Mouse (Mus musculus) embryonic facial prominence, embryonic 11.5 days (tissue): ENCODE results near the gene Tbc1d22b. TPM values are rescaled to one million over a fixed set of nuclear protein-coding genes. Genes with fewer than 3 reads are reported as not detected.

ENCODE experiments used
- ATAC-seq: fragments of 200-750 bp; cut with Nextera tagmentation; replicated peaks from 2 replicates; pipeline ENCODE4 v1.8.0; 2017; ENCODE audit warnings: low read depth; ENCODE audit not compliant: insufficient number of reproducible peaks, low FRiP score, low TSS enrichment
- DNase-seq: peaks from one replicate; pipeline ENCODE4 v3.0.0-alpha.2; 2015; ENCODE audit warnings: low spot score
- H3K27ac ChIP-seq: fragments of 300-500 bp; sonication (generic); replicated peaks from 2 replicates; pipeline ENCODE4 v1.5.1; 2014; ENCODE audit warnings: mild to moderate bottlenecking, low read depth, low read length, control low read depth
- H3K27me3 ChIP-seq: fragments of 300-500 bp; sonication (generic); 2 replicates; pipeline ENCODE4 v1.6.1; 2014; ENCODE audit warnings: mild to moderate bottlenecking, low read length, moderate library complexity, mixed read lengths; ENCODE audit not compliant: control insufficient read depth, insufficient read depth
- H3K36me3 ChIP-seq: fragments of 300-500 bp; sonication (generic); replicated peaks from 2 replicates; pipeline ENCODE4 v1.6.1; 2014; ENCODE audit warnings: low read depth, mild to moderate bottlenecking, low read length, moderate library complexity, mixed read lengths; ENCODE audit not compliant: control insufficient read depth, insufficient read depth
- H3K4me1 ChIP-seq: fragments of 300-500 bp; sonication (generic); 2 replicates; pipeline ENCODE4 v1.6.1; 2014; ENCODE audit warnings: low read length, mixed read lengths; ENCODE audit not compliant: control insufficient read depth, insufficient read depth
- H3K4me2 ChIP-seq: fragments of 300-500 bp; sonication (generic); 2 replicates; pipeline ENCODE4 v1.6.1; 2014; ENCODE audit warnings: low read depth, mild to moderate bottlenecking, control low read depth, low read length, moderate library complexity
- H3K4me3 ChIP-seq: fragments of 300-500 bp; sonication (generic); 2 replicates; pipeline ENCODE4 v1.5.1; 2014; ENCODE audit warnings: low read depth, low read length, control low read depth
- H3K9ac ChIP-seq: fragments of 300-500 bp; sonication (generic); replicated peaks from 2 replicates; pipeline ENCODE4 v1.6.1; 2014; ENCODE audit warnings: mild to moderate bottlenecking, control low read depth, low read length
- H3K9me3 ChIP-seq: fragments of 300-500 bp; sonication (generic); replicated peaks from 2 replicates; pipeline ENCODE4 v1.6.1; 2016; ENCODE audit warnings: mild to moderate bottlenecking, low read length, inconsistent platforms, mixed read lengths; ENCODE audit not compliant: control insufficient read depth
- WGBS: fragments of 180-500 bp; shearing (Covaris S2); extraction: QIAGEN DNeasy Blood & Tissue Kit; methylation state at CpG from one replicate; pipeline ENCODE4 v1.1.7; 2014; 5-methylcytosine and 5-hydroxymethylcytosine counted together
- polyA plus RNA-seq: library from polyadenylated mRNA; unstranded; fragments of >200 nt; fragmentation: Nextera tagmentation; extraction: Ambion mirVana; gene quantifications from 2 replicates; pipeline ENCODE4 v1.2.1, GENCODE M21; 2014

Tbc1d22b gene
- polyA plus RNA-seq, 1 experiment from 2014 or later: 16.7 TPM

GRCm38 (mm10) chr17:29565521-29565920 is 15.9 kb downstream of the Tbc1d22b start:
- ATAC-seq (no peak), DNase-seq (no peak)
- H3K9me3 ChIP-seq: no peaks in the 10 kb centered on the region
- H3K4me2 ChIP-seq: no peak overlapping the region
- H3K9ac ChIP-seq: no peak overlapping the region
- 99% methylated on average over 5 of the region's 5 CpGs for WGBS
- no peaks in the 10 kb centered on the region for H3K27me3 ChIP-seq
- H3K4me1 ChIP-seq: no peaks in the 10 kb centered on the region
- H3K4me3 ChIP-seq: no peak overlapping the region
- H3K36me3 ChIP-seq: peaks cover under 1% of the 10 kb centered on the region
- H3K27ac ChIP-seq: no peak overlapping the region

GRCm38 (mm10) chr17:29568435-29568834 is 18.9 kb downstream of the Tbc1d22b start:
- Histone ChIP-seq H3K9ac (no peak overlapping the region), H3K36me3 (peaks cover 7% of the 10 kb centered on the region), H3K27me3 (no peaks in the 10 kb centered on the region), H3K4me3 (no peak overlapping the region), H3K4me1 (no peaks in the 10 kb centered on the region), H3K27ac (no peak overlapping the region), H3K9me3 (no peaks in the 10 kb centered on the region), H3K4me2 (no peak overlapping the region)
- 88% methylated on average over 15 of the region's 15 CpGs for WGBS
- ATAC-seq (no peak), DNase-seq (no peak)

- H3K27me3 ChIP-seq: no peaks in the 10 kb centered on the region
- H3K9me3 ChIP-seq: no peaks in the 10 kb centered on the region
- 92% methylated on average over 6 of the region's 6 CpGs for WGBS
- H3K36me3 ChIP-seq: peaks cover 7% of the 10 kb centered on the region
- no peak overlapping the region for H3K27ac ChIP-seq
- H3K4me2 ChIP-seq: no peak overlapping the region
- no peak for DNase-seq
- ATAC-seq: no peak
- no peaks in the 10 kb centered on the region for H3K4me1 ChIP-seq
- H3K4me3 ChIP-seq: no peak overlapping the region
- no peak overlapping the region for H3K9ac ChIP-seq
Observed at GRCm38 (mm10) chr17:29569831-29570230, 20.2 kb downstream of the Tbc1d22b start.

- Histone ChIP-seq H3K9ac (no peak overlapping the region), H3K36me3 (no peaks in the 10 kb centered on the region; the same call in 1 of the 2 replicates), H3K4me3 (no peak overlapping the region), H3K27ac (no peak overlapping the region), H3K27me3 (no peaks in the 10 kb centered on the region), H3K4me1 (no peaks in the 10 kb centered on the region), H3K9me3 (no peaks in the 10 kb centered on the region), H3K4me2 (no peak overlapping the region)
- DNase-seq: no peak
- no peak for ATAC-seq
- 83% methylated on average over 4 of the region's 4 CpGs for WGBS
Observed at GRCm38 (mm10) chr17:29579579-29580126, 30.1 kb downstream of the Tbc1d22b start.

- 86% methylated on average over 5 of the region's 5 CpGs for WGBS
Observed at GRCm38 (mm10) chr17:29583569-29583968, 34.0 kb downstream of the Tbc1d22b start.

GRCm38 (mm10) chr17:29584306-29584705 is 34.7 kb downstream of the Tbc1d22b start:
- WGBS: 78% methylated on average over 5 of the region's 5 CpGs
- Histone ChIP-seq H3K4me2 (no peak overlapping the region), H3K9me3 (no peaks in the 10 kb centered on the region), H3K4me1 (no peaks in the 10 kb centered on the region), H3K27me3 (no peaks in the 10 kb centered on the region), H3K36me3 (no peaks in the 10 kb centered on the region), H3K4me3 (no peak overlapping the region), H3K27ac (no peak overlapping the region), H3K9ac (no peak overlapping the region)
- DNase-seq (no peak), ATAC-seq (no peak)

More at GRCm38 (mm10) chr17:29583569-29583968, 34.0 kb downstream of the Tbc1d22b start:
- H3K4me2 ChIP-seq: no peak overlapping the region
- no peak overlapping the region for H3K4me3 ChIP-seq
- ATAC-seq: no peak
- no peaks in the 10 kb centered on the region for H3K27me3 ChIP-seq
- H3K9me3 ChIP-seq: no peaks in the 10 kb centered on the region
- no peak overlapping the region for H3K27ac ChIP-seq
- no peak overlapping the region for H3K9ac ChIP-seq
- DNase-seq: no peak
- H3K4me1 ChIP-seq: no peaks in the 10 kb centered on the region
- no peaks in the 10 kb centered on the region for H3K36me3 ChIP-seq

- no peak for ATAC-seq
- H3K4me2 ChIP-seq: no peak overlapping the region
- no peak overlapping the region for H3K27ac ChIP-seq
- H3K36me3 ChIP-seq: no peaks in the 10 kb centered on the region
- H3K4me1 ChIP-seq: no peaks in the 10 kb centered on the region
- H3K9ac ChIP-seq: no peak overlapping the region
- no peak for DNase-seq
- no peaks in the 10 kb centered on the region for H3K9me3 ChIP-seq
- no peak overlapping the region for H3K4me3 ChIP-seq
- 87% methylated on average over 3 of the region's 3 CpGs for WGBS
- H3K27me3 ChIP-seq: no peaks in the 10 kb centered on the region
Observed at GRCm38 (mm10) chr17:29584737-29585136, 35.2 kb downstream of the Tbc1d22b start.

GRCm38 (mm10) chr17:29585446-29585845 is 35.9 kb downstream of the Tbc1d22b start:
- no peak overlapping the region for H3K9ac ChIP-seq
- H3K36me3 ChIP-seq: no peaks in the 10 kb centered on the region
- H3K9me3 ChIP-seq: no peaks in the 10 kb centered on the region
- no peaks in the 10 kb centered on the region for H3K27me3 ChIP-seq
- H3K4me3 ChIP-seq: no peak overlapping the region
- no peak for ATAC-seq
- H3K4me2 ChIP-seq: no peak overlapping the region
- no peak for DNase-seq
- 84% methylated on average over 5 of the region's 6 CpGs for WGBS
- no peak overlapping the region for H3K27ac ChIP-seq
- H3K4me1 ChIP-seq: no peaks in the 10 kb centered on the region
